Mouse (Mus musculus) hindbrain, embryonic 11.5 days (tissue): ENCODE results near the gene Mbnl2. TPM values are rescaled to one million over a fixed set of nuclear protein-coding genes. Genes with fewer than 3 reads are reported as not detected.

ENCODE experiments used
- ATAC-seq: fragments of 200-750 bp; cut with Nextera tagmentation; 2 replicates; pipeline ENCODE4 v1.8.0; 2017; ENCODE audit warnings: mild to moderate bottlenecking, moderate TSS enrichment, moderate library complexity; ENCODE audit not compliant: low FRiP score
- DNase-seq: peaks from one replicate; pipeline ENCODE4 v3.0.0-alpha.2; 2015; ENCODE audit warnings: low spot score
- H3K27ac ChIP-seq: fragments of 300-500 bp; sonication (generic); 2 replicates; pipeline ENCODE4 v1.5.1; 2014; ENCODE audit warnings: mild to moderate bottlenecking, low read depth, low read length
- H3K27me3 ChIP-seq: fragments of 300-500 bp; sonication (generic); 2 replicates; pipeline ENCODE4 v1.6.1; 2014; ENCODE audit warnings: mild to moderate bottlenecking, low read length, moderate library complexity, mixed read lengths; ENCODE audit not compliant: control insufficient read depth, insufficient read depth
- H3K36me3 ChIP-seq: fragments of 300-500 bp; sonication (generic); 2 replicates; pipeline ENCODE4 v1.6.1; 2014; ENCODE audit warnings: mild to moderate bottlenecking, low read length, moderate library complexity, mixed read lengths; ENCODE audit not compliant: control insufficient read depth, insufficient read depth
- H3K4me1 ChIP-seq: fragments of 300-500 bp; sonication (generic); replicated peaks from 2 replicates; pipeline ENCODE4 v1.6.1; 2014; ENCODE audit warnings: low read length, mixed read lengths; ENCODE audit not compliant: control insufficient read depth, insufficient read depth
- H3K4me2 ChIP-seq: fragments of 300-500 bp; sonication (generic); replicated peaks from 2 replicates; pipeline ENCODE4 v1.6.1; 2014; ENCODE audit warnings: mild to moderate bottlenecking, low read depth, low read length
- H3K4me3 ChIP-seq: fragments of 300-500 bp; sonication (generic); 2 replicates; pipeline ENCODE4 v1.5.1; 2014; ENCODE audit warnings: low read depth, low read length
- H3K9ac ChIP-seq: fragments of 300-500 bp; sonication (generic); 2 replicates; pipeline ENCODE4 v1.6.1; 2014; ENCODE audit warnings: low read depth, low read length
- H3K9me3 ChIP-seq: fragments of 300-500 bp; sonication (generic); 2 replicates; pipeline ENCODE4 v1.6.1; 2016; ENCODE audit warnings: low read length; ENCODE audit not compliant: control insufficient read depth
- WGBS: fragments of 180-500 bp; shearing (Covaris S2); extraction: QIAGEN DNeasy Blood & Tissue Kit; methylation state at CpG from one replicate; pipeline ENCODE4 v1.1.7; 2014; 5-methylcytosine and 5-hydroxymethylcytosine counted together
- polyA plus RNA-seq: library from polyadenylated mRNA; unstranded; fragments of >200 nt; fragmentation: Nextera tagmentation; extraction: Ambion mirVana; gene quantifications from 2 replicates; pipeline ENCODE4 v1.2.1, GENCODE M21; 2014

Gene Mbnl2
- polyA plus RNA-seq, 1 experiment from 2014 or later: 50.1 TPM

GRCm38 (mm10) chr14:120278290-120279244 lies 3.1 kb downstream of the Mbnl2 start:
- peak; percentile 58 for DNase-seq
- 50% methylated on average over 21 of the region's 21 CpGs for WGBS
- ATAC-seq: 0 out of 2 replicates have a peak, but pooled peaks have one; percentile 19
- Histone ChIP-seq H3K4me2 (peak overlapping the region; percentile 1; the same call in 1 of the 2 replicates), H3K27me3 (no peaks in the 10 kb centered on the region), H3K4me1 (peaks cover 2% of the 10 kb centered on the region; the same call in 1 of the 2 replicates), H3K4me3 (no peak overlapping the region), H3K9me3 (no peaks in the 10 kb centered on the region), H3K36me3 (no peaks in the 10 kb centered on the region), H3K9ac (no peak overlapping the region), H3K27ac (no peak overlapping the region)

- no peaks in the 10 kb centered on the region for H3K9me3 ChIP-seq
- peaks cover under 1% of the 10 kb centered on the region; the same call in 1 of the 2 replicates for H3K4me1 ChIP-seq
- H3K4me3 ChIP-seq: no peak overlapping the region
- H3K36me3 ChIP-seq: no peaks in the 10 kb centered on the region
- no peak overlapping the region for H3K27ac ChIP-seq
- peak; percentile 31 for DNase-seq
- ATAC-seq: no peak
- H3K4me2 ChIP-seq: no peak overlapping the region
- H3K9ac ChIP-seq: no peak overlapping the region
- H3K27me3 ChIP-seq: no peaks in the 10 kb centered on the region
Measured at GRCm38 (mm10) chr14:120280136-120280535, 4.7 kb downstream of the Mbnl2 start.

- ATAC-seq (no peak), DNase-seq (no peak)
- Histone ChIP-seq H3K36me3 (no peaks in the 10 kb centered on the region), H3K4me3 (no peak overlapping the region), H3K4me1 (no peaks in the 10 kb centered on the region; the same call in 1 of the 2 replicates), H3K9me3 (no peaks in the 10 kb centered on the region), H3K9ac (no peak overlapping the region), H3K27me3 (no peaks in the 10 kb centered on the region), H3K4me2 (no peak overlapping the region), H3K27ac (no peak overlapping the region)
- 84% methylated on average over 8 of the region's 8 CpGs for WGBS
Measured at GRCm38 (mm10) chr14:120283787-120284186, 8.3 kb downstream of the Mbnl2 start.

- Histone ChIP-seq H3K9me3 (no peaks in the 10 kb centered on the region), H3K36me3 (no peaks in the 10 kb centered on the region), H3K4me3 (no peak overlapping the region), H3K9ac (no peak overlapping the region), H3K4me2 (no peak overlapping the region), H3K27ac (no peak overlapping the region), H3K27me3 (no peaks in the 10 kb centered on the region), H3K4me1 (no peaks in the 10 kb centered on the region)
- DNase-seq (no peak), ATAC-seq (no peak)
- 87% methylated on average over 5 of the region's 5 CpGs for WGBS
Measured at GRCm38 (mm10) chr14:120284504-120284903, 9.0 kb downstream of the Mbnl2 start.

- no peak overlapping the region for H3K4me2 ChIP-seq
- 55% methylated on average over 21 of the region's 21 CpGs for WGBS
- no peak; the same call in 1 of the 2 replicates for ATAC-seq
Measured at GRCm38 (mm10) chr14:120287121-120287986, 11.9 kb downstream of the Mbnl2 start.

GRCm38 (mm10) chr14:120287987-120288275 lies 12.5 kb downstream of the Mbnl2 start:
- H3K27ac ChIP-seq: no peak overlapping the region
- no peak overlapping the region for H3K4me3 ChIP-seq
- H3K27me3 ChIP-seq: no peaks in the 10 kb centered on the region
- H3K36me3 ChIP-seq: no peaks in the 10 kb centered on the region
- H3K9me3 ChIP-seq: no peaks in the 10 kb centered on the region
- H3K9ac ChIP-seq: no peak overlapping the region
- no peak for DNase-seq
- no peaks in the 10 kb centered on the region for H3K4me1 ChIP-seq
- no peak for ATAC-seq
- H3K4me2 ChIP-seq: no peak overlapping the region

More at GRCm38 (mm10) chr14:120287121-120287986, 11.9 kb downstream of the Mbnl2 start:
- no peak for DNase-seq
- no peak overlapping the region for H3K27ac ChIP-seq
- no peaks in the 10 kb centered on the region for H3K9me3 ChIP-seq
- H3K27me3 ChIP-seq: no peaks in the 10 kb centered on the region
- no peak overlapping the region for H3K4me3 ChIP-seq
- H3K9ac ChIP-seq: no peak overlapping the region
- H3K4me1 ChIP-seq: no peaks in the 10 kb centered on the region
- no peaks in the 10 kb centered on the region for H3K36me3 ChIP-seq

- H3K4me3 ChIP-seq: no peak overlapping the region
- H3K27ac ChIP-seq: no peak overlapping the region
- DNase-seq (no peak), ATAC-seq (no peak)
- no peak overlapping the region for H3K4me2 ChIP-seq
- no peaks in the 10 kb centered on the region for H3K9me3 ChIP-seq
- H3K36me3 ChIP-seq: no peaks in the 10 kb centered on the region
- no peaks in the 10 kb centered on the region for H3K27me3 ChIP-seq
- 88% methylated on average over 10 of the region's 10 CpGs for WGBS
- no peak overlapping the region for H3K9ac ChIP-seq
- H3K4me1 ChIP-seq: no peaks in the 10 kb centered on the region
Measured at GRCm38 (mm10) chr14:120288378-120289002, 13.0 kb downstream of the Mbnl2 start.

GRCm38 (mm10) chr14:120289065-120289464 lies 13.6 kb downstream of the Mbnl2 start:
- H3K27ac ChIP-seq: no peak overlapping the region

More at GRCm38 (mm10) chr14:120289065-120289464, 13.6 kb downstream of the Mbnl2 start:
- no peaks in the 10 kb centered on the region for H3K4me1 ChIP-seq
- H3K9ac ChIP-seq: no peak overlapping the region
- no peaks in the 10 kb centered on the region for H3K9me3 ChIP-seq
- no peak overlapping the region for H3K4me3 ChIP-seq
- ATAC-seq (no peak), DNase-seq (no peak)
- WGBS: 79% methylated on average over 9 of the region's 9 CpGs
- H3K4me2 ChIP-seq: no peak overlapping the region
- H3K27me3 ChIP-seq: no peaks in the 10 kb centered on the region
- H3K36me3 ChIP-seq: no peaks in the 10 kb centered on the region
